Mouse (Mus musculus) kidney, adult 2 months (tissue): ENCODE results near the gene Cmas. TPM values are rescaled to one million over a fixed set of nuclear protein-coding genes. Genes with fewer than 3 reads are reported as not detected.
A peak's percentile ranks its signal among the peaks of the same experiment; 100 is the strongest.

ENCODE experiments used
- DNase-seq: peaks from one replicate; pipeline ENCODE4 v3.0.0; 2021
- H3K27ac ChIP-seq: fragments of 200-500 bp; 2 replicates; pipeline ENCODE4 v1.5.1; 2012; ENCODE audit warnings: low read depth, low read length, control low read depth, inconsistent platforms; ENCODE audit not compliant: insufficient read depth
- H3K27me3 ChIP-seq: fragments of 200-500 bp; replicated peaks from 2 replicates; pipeline ENCODE4 v1.6.1; 2012; ENCODE audit warnings: mild to moderate bottlenecking, moderate library complexity, low read length, inconsistent platforms; ENCODE audit not compliant: control insufficient read depth, insufficient read depth
- H3K36me3 ChIP-seq: fragments of 200-500 bp; 2 replicates; pipeline ENCODE4 v1.6.1; 2012; ENCODE audit warnings: mild to moderate bottlenecking, moderate library complexity, low read length, inconsistent platforms; ENCODE audit not compliant: control insufficient read depth, insufficient read depth
- H3K4me1 ChIP-seq: fragments of 200-500 bp; 2 replicates; pipeline ENCODE4 v1.6.1; 2011; ENCODE audit warnings: low read length; ENCODE audit not compliant: control insufficient read depth, insufficient read depth
- H3K4me3 ChIP-seq: fragments of 200-500 bp; 2 replicates; pipeline ENCODE4 v1.5.1; 2011; ENCODE audit warnings: mild to moderate bottlenecking, low read depth, low read length, control low read depth; ENCODE audit not compliant: insufficient read depth
- CTCF ChIP-seq: fragments of 200-500 bp; conservative IDR thresholded peaks from 2 replicates; pipeline ENCODE4 v1.5.1; 2011; ENCODE audit warnings: low read depth, mild to moderate bottlenecking, control low read depth, low read length, moderate library complexity, mixed read lengths; ENCODE audit not compliant: insufficient read depth, insufficient read length
- POLR2A ChIP-seq: fragments of 200-500 bp; IDR thresholded peaks from one replicate; pipeline ENCODE4 v1.6.1; 2011; ENCODE audit warnings: low read depth, low read length, control low read depth
- WGBS: fragments of 180-500 bp; shearing (Covaris S2); methylation state at CpG from one replicate; pipeline ENCODE4 v1.1.7; 2018; 5-methylcytosine and 5-hydroxymethylcytosine counted together
- polyA plus RNA-seq: library from polyadenylated mRNA; depleted of rRNA; stranded (reverse); fragments of >200 nt; gene quantifications from 2 replicates; pipeline ENCODE4 v1.2.3, GENCODE M21; 2012; rRNA removed

The Cmas gene
- polyA plus RNA-seq: 11.4 and 16.5 TPM in 2 replicates

GRCm38 (mm10) chr6:142756507-142757333 lies at the start of gene Cmas:
Gene Cmas, plus strand, starts transcription at chr6:142756686.
- H3K27me3 ChIP-seq: no peaks in the 10 kb centered on the region
- DNase-seq: peak; percentile 93
- H3K4me1 ChIP-seq: peaks cover 3% of the 10 kb centered on the region; the same call in 1 of the 2 replicates
- H3K27ac ChIP-seq: peak within 1 kb of the TSS; percentile 26; the same call in 1 of the 2 replicates
- peak within 1 kb of the TSS; percentile 92 for H3K4me3 ChIP-seq
- TF ChIP-seq CTCF: no peak
- TF ChIP-seq POLR2A: peak; percentile 40
- no peaks in the 10 kb centered on the region for H3K36me3 ChIP-seq
- under 1% methylated on average over 68 of the region's 68 CpGs for WGBS

GRCm38 (mm10) chr6:142706688-142707087 lies 49.8 kb upstream of the Cmas start:
- no peak overlapping the region for H3K4me3 ChIP-seq
- no peaks in the 10 kb centered on the region for H3K36me3 ChIP-seq
- TF ChIP-seq CTCF (peak; percentile 41), POLR2A (no peak)
- H3K4me1 ChIP-seq: no peaks in the 10 kb centered on the region
- 89% methylated on average over 3 of the region's 3 CpGs for WGBS
- H3K27me3 ChIP-seq: no peaks in the 10 kb centered on the region
- no peak overlapping the region for H3K27ac ChIP-seq
- no peak for DNase-seq

GRCm38 (mm10) chr6:142708369-142708768 lies 48.1 kb upstream of the Cmas start:
- no peak for DNase-seq
- WGBS: 60% methylated on average over 6 of the region's 6 CpGs
- Histone ChIP-seq H3K36me3 (no peaks in the 10 kb centered on the region), H3K4me1 (no peaks in the 10 kb centered on the region), H3K27me3 (no peaks in the 10 kb centered on the region), H3K27ac (no peak overlapping the region), H3K4me3 (no peak overlapping the region)
- no peak for TF ChIP-seq POLR2A
- TF ChIP-seq CTCF: no peak

- H3K27me3 ChIP-seq: no peaks in the 10 kb centered on the region
- DNase-seq: no peak
- no peaks in the 10 kb centered on the region for H3K4me1 ChIP-seq
- H3K4me3 ChIP-seq: no peak overlapping the region
- no peak overlapping the region for H3K27ac ChIP-seq
- no peak for TF ChIP-seq CTCF
- TF ChIP-seq POLR2A: no peak
- H3K36me3 ChIP-seq: no peaks in the 10 kb centered on the region
- 71% methylated on average over 6 of the region's 6 CpGs for WGBS
Observed at GRCm38 (mm10) chr6:142710690-142711089, 45.8 kb upstream of the Cmas start.

GRCm38 (mm10) chr6:142711106-142711505 lies 45.4 kb upstream of the Cmas start:
- no peak for DNase-seq
- no peaks in the 10 kb centered on the region for H3K36me3 ChIP-seq
- H3K27me3 ChIP-seq: no peaks in the 10 kb centered on the region
- no peaks in the 10 kb centered on the region for H3K4me1 ChIP-seq
- H3K27ac ChIP-seq: no peak overlapping the region
- no peak overlapping the region for H3K4me3 ChIP-seq
- 31% methylated on average over 4 of the region's 4 CpGs for WGBS
- TF ChIP-seq POLR2A (no peak), CTCF (no peak)

- Histone ChIP-seq H3K4me3 (no peak overlapping the region), H3K4me1 (no peaks in the 10 kb centered on the region), H3K27ac (no peak overlapping the region), H3K27me3 (no peaks in the 10 kb centered on the region), H3K36me3 (no peaks in the 10 kb centered on the region)
- TF ChIP-seq CTCF (no peak), POLR2A (no peak)
- DNase-seq: no peak
- WGBS: 65% methylated on average over 8 of the region's 8 CpGs
Observed at GRCm38 (mm10) chr6:142715026-142715425, 41.5 kb upstream of the Cmas start.

- no peaks in the 10 kb centered on the region for H3K36me3 ChIP-seq
- no peak for DNase-seq
- WGBS: 58% methylated on average over 4 of the region's 4 CpGs
- no peaks in the 10 kb centered on the region for H3K4me1 ChIP-seq
- no peak overlapping the region for H3K4me3 ChIP-seq
- no peak overlapping the region for H3K27ac ChIP-seq
- no peaks in the 10 kb centered on the region for H3K27me3 ChIP-seq
- TF ChIP-seq CTCF (no peak), POLR2A (no peak)
Observed at GRCm38 (mm10) chr6:142717186-142717585, 39.3 kb upstream of the Cmas start.
